Mouse (Mus musculus): Measurements from ENCODE around the gene Vasp.

- TF ChIP-seq CTCF (IDR thresholded peaks at IDR 0.05; ENCODE audit: control insufficient read depth, insufficient read depth, insufficient read length) (peak; percentile 17), USF1 (IDR thresholded peaks at IDR 0.05; ENCODE audit: low read depth) (no peak)
These were observed 29.1 kb upstream of the Vasp start for GRCm38 (mm10) chr7:19300501-19301421.

Data from C2C12 (cell line).